In genomic region chr3:103802861-103803260, GRCm38 (mm10) we compare ENCODE assay signal across 10 mouse cellular contexts. TPM values are rescaled to one million over a fixed set of nuclear protein-coding genes. Genes with fewer than 3 reads are reported as not detected.
DNase-seq lines count a peak whose midpoint lies in the region; ATAC-seq and TF ChIP-seq lines count a peak whose summit lies in the region.
"Had no signal": no experiment of that assay in that cellular context is flagged by ENCODE, and none has a peak within 500 bp of the region (broad histone marks: within the 10 kb centered on the region; RNA-seq: fewer than 3 reads in every experiment).

No protein-coding gene starts in this region.

- intact Hi-C loops in gastrocnemius, adult 2 months (cut with DNase I): no loop called here
- intact Hi-C loops in gastrocnemius, postnatal 14 days (cut with DNase I; ENCODE audit: low total_unique reads): no loop called here

- no peak for ATAC-seq in frontal cortex, adult (ENCODE audit: low TSS enrichment)

- TF ChIP-seq CTCF in gastrocnemius, adult 2 months (IDR thresholded peaks at IDR 0.05): no peak
- no peak for TF ChIP-seq CTCF in MEL (IDR thresholded peaks at IDR 0.05 in 2 of 3, conservative IDR thresholded peaks at IDR 0.05 in 1 of 3; ENCODE audit: control insufficient read depth in 1 of 3, insufficient read depth in 1 of 3, low read depth in 2 of 3, low read length in 3 of 3, poor library complexity in 1 of 3, severe bottlenecking in 1 of 3)
- no peak for TF ChIP-seq CTCF in kidney, adult 2 months (conservative IDR thresholded peaks at IDR 0.05; ENCODE audit: insufficient read depth, insufficient read length, low read depth, low read length)

- H3K79me2 ChIP-seq in MEL (ENCODE audit: control insufficient read depth, insufficient read depth, low read length, poor library complexity): peaks cover 4% of the 10 kb centered on the region
- H3K79me2 ChIP-seq in macrophage (ENCODE audit: inconsistent target): peaks cover 37% of the 10 kb centered on the region

- peak overlapping the region; percentile 37 for H3K4me3 ChIP-seq in gastrocnemius, adult 2 months
- H3K4me3 ChIP-seq in MEL (ENCODE audit: control insufficient read depth in 1 of 2, insufficient read depth in 1 of 2, low read depth in 2 of 2, low read length in 2 of 2): no peak overlapping the region
- H3K4me3 ChIP-seq in kidney, adult 2 months (ENCODE audit: insufficient read depth, low read depth, low read length): no peak overlapping the region
- H3K4me3 ChIP-seq in macrophage (ENCODE audit: inconsistent target): no peak overlapping the region
- H3K4me3 ChIP-seq in limb, embryonic 10.5 days: no peak overlapping the region
- H3K4me3 ChIP-seq: myocyte had no signal

- peak overlapping the region; percentile 88 for H3K27ac ChIP-seq in gastrocnemius, adult 2 months
- peak overlapping the region; percentile 74 for H3K27ac ChIP-seq in MEL (ENCODE audit: control insufficient read depth, low read depth, low read length)
- peak overlapping the region; percentile 68 for H3K27ac ChIP-seq in kidney, adult 2 months (ENCODE audit: insufficient read depth, low read depth, low read length)
- H3K27ac ChIP-seq in macrophage: peak overlapping the region; percentile 98
- no peak overlapping the region for H3K27ac ChIP-seq in limb, embryonic 10.5 days

- no peak for TF ChIP-seq POLR2A in MEL (IDR thresholded peaks at IDR 0.05; ENCODE audit: control insufficient read depth in 1 of 2, insufficient read depth in 1 of 2, low read depth in 1 of 2, low read length in 2 of 2, poor library complexity in 1 of 2)
- no peak for TF ChIP-seq POLR2A in kidney, adult 2 months (IDR thresholded peaks at IDR 0.05; ENCODE audit: low read depth, low read length)

- no peak for DNase-seq in gastrocnemius, adult 2 months
- no peak for DNase-seq in gastrocnemius, postnatal 14 days
- peak; percentile 12 for DNase-seq in MEL (ENCODE audit: low read depth, low spot score)
- DNase-seq in kidney, adult 2 months: peak; percentile 85
- DNase-seq in cerebellum, adult 18-20 months: no peak
- no peak for DNase-seq in limb, embryonic 10.5 days (ENCODE audit: low spot score)

- peaks cover 0 to 47% of the 10 kb centered on the region in 2 experiments for H3K36me3 ChIP-seq in MEL (ENCODE audit: control insufficient read depth in 1 of 2, insufficient read depth in 2 of 2, low read length in 2 of 2)
- H3K36me3 ChIP-seq in kidney, adult 2 months (ENCODE audit: control insufficient read depth, insufficient read depth, low read length): no peaks in the 10 kb centered on the region; the same call in 1 of the 2 replicates
- no peaks in the 10 kb centered on the region; the same call in 1 of the 2 replicates for H3K36me3 ChIP-seq in macrophage (ENCODE audit: inconsistent target)
- peaks cover 68% of the 10 kb centered on the region for H3K36me3 ChIP-seq in limb, embryonic 10.5 days

- H3K4me1 ChIP-seq in MEL (ENCODE audit: control insufficient read depth in 1 of 2, insufficient read depth in 2 of 2, low read length in 2 of 2): peaks cover 28 to 44% of the 10 kb centered on the region in 2 experiments
- peaks cover 26% of the 10 kb centered on the region for H3K4me1 ChIP-seq in kidney, adult 2 months (ENCODE audit: control insufficient read depth, insufficient read depth, low read length)
- peaks cover 2% of the 10 kb centered on the region for H3K4me1 ChIP-seq in limb, embryonic 10.5 days

- no peak for TF ChIP-seq RAD21 in MEL (IDR thresholded peaks at IDR 0.05; ENCODE audit: low read depth, low read length)

- WGBS in kidney, adult 2 months: 31% methylated on average over 8 of the region's 8 CpGs
- WGBS in macrophage (ENCODE audit: missing documents): 27% methylated on average over 8 of the region's 8 CpGs
- WGBS in limb, embryonic 10.5 days: 93% methylated on average over 8 of the region's 8 CpGs

- no peak for TF ChIP-seq EP300 in MEL (IDR thresholded peaks at IDR 0.05; ENCODE audit: low read depth in 1 of 2, low read length in 2 of 2)

- no peaks in the 10 kb centered on the region for H3K27me3 ChIP-seq in MEL (ENCODE audit: control insufficient read depth in 1 of 2, insufficient read depth in 2 of 2, low read length in 2 of 2)
- no peaks in the 10 kb centered on the region for H3K27me3 ChIP-seq in kidney, adult 2 months (replicated peaks; ENCODE audit: control insufficient read depth, insufficient read depth, low read length)
- H3K27me3 ChIP-seq in limb, embryonic 10.5 days (ENCODE audit: low read depth, poor library complexity, severe bottlenecking): no peaks in the 10 kb centered on the region

- no peaks in the 10 kb centered on the region for H3K9me3 ChIP-seq in MEL (replicated peaks; ENCODE audit: insufficient read depth, low read length)
- H3K9me3 ChIP-seq in limb, embryonic 10.5 days (replicated peaks): no peaks in the 10 kb centered on the region

- no peak overlapping the region for H3K9ac ChIP-seq in MEL (ENCODE audit: control insufficient read depth, low read depth, low read length, poor library complexity, severe bottlenecking)

RNA-seq across cellular contexts. Expression of gene Dclre1b, which starts 6.4 kb away (rescaled TPM):
- 1 to 10 TPM; 6.4 to 8.6 TPM for total RNA-seq in gastrocnemius, adult 2 months (2021)
- total RNA-seq in gastrocnemius, postnatal 14 days (2021): 1 to 10 TPM; 3.7 to 7.1 TPM
- 9.8 and 11.2 TPM in 2 replicates for total RNA-seq in MEL (2012; rRNA removed)
- polyA plus RNA-seq in MEL (2012; ENCODE audit: insufficient read depth in 1 of 2, insufficient read length in 2 of 2, low read depth in 1 of 2, low replicate concordance in 2 of 2, missing spikeins in 1 of 2) (10 to 100 TPM in 1 of 2 experiments, not detected in 1; 25.3 TPM), macrophage (2018) (4.8 to 7.4 TPM (median 5.8 TPM) in 3 replicates)
- polyA plus RNA-seq in kidney, adult 2 months (2012; rRNA removed): 8.9 and 12.5 TPM in 2 replicates
- total RNA-seq in macrophage (2018; cell fraction: chromatin; rRNA removed): 10 to 100 TPM in 6 of 26 experiments, 1 to 10 TPM in 20; 3.1 to 14.6 (median 6.6) TPM
- total RNA-seq in macrophage (2018; cell fraction: cytosol; rRNA removed): 1 to 10 TPM; 2.0 to 8.3 (median 5.5) TPM
- total RNA-seq in macrophage (2018; cell fraction: nucleus; rRNA removed): 10 to 100 TPM in 5 of 26 experiments, 1 to 10 TPM in 21; 3.0 to 16.3 (median 6.8) TPM
- polyA plus RNA-seq in limb, embryonic 10.5 days (2016; fragmentation: Nextera tagmentation; extraction: Ambion mirVana): 37.9 and 42.1 TPM in 2 replicates

RNA-seq across cellular contexts. Expression of gene Ap4b1, which starts 6.5 kb away (rescaled TPM):
- 1 to 10 TPM; 7.1 to 8.8 TPM for total RNA-seq in gastrocnemius, adult 2 months (2021)
- total RNA-seq in gastrocnemius, postnatal 14 days (2021): 10 to 100 TPM in 1 of 2 experiments, 1 to 10 TPM in 1; 8.6 to 10.6 TPM
- 14.2 and 15.1 TPM in 2 replicates for total RNA-seq in MEL (2012; rRNA removed)
- polyA plus RNA-seq in MEL (2012; ENCODE audit: insufficient read depth in 1 of 2, insufficient read length in 2 of 2, low read depth in 1 of 2, low replicate concordance in 2 of 2, missing spikeins in 1 of 2) (10 to 100 TPM in 1 of 2 experiments, not detected in 1; 20.2 TPM), macrophage (2018) (5.2 to 11.4 TPM (median 9.4 TPM) in 3 replicates)
- polyA plus RNA-seq in kidney, adult 2 months (2012; rRNA removed): 13.8 and 15.7 TPM in 2 replicates
- 10 to 100 TPM; 10.8 to 33.5 (median 20.8) TPM for total RNA-seq in macrophage (2018; cell fraction: chromatin; rRNA removed)
- total RNA-seq in macrophage (2018; cell fraction: cytosol; rRNA removed): 10 to 100 TPM in 20 of 26 experiments, 1 to 10 TPM in 6; 6.8 to 12.6 (median 11.2) TPM
- total RNA-seq in macrophage (2018; cell fraction: nucleus; rRNA removed): 10 to 100 TPM; 13.6 to 33.0 (median 20.7) TPM
- polyA plus RNA-seq in limb, embryonic 10.5 days (2016; fragmentation: Nextera tagmentation; extraction: Ambion mirVana): 21.4 and 23.6 TPM in 2 replicates

RNA-seq across cellular contexts. Expression of gene Gm43064, which starts 6.5 kb away (rescaled TPM):
- under 1 TPM; 0.46 to 0.47 TPM for total RNA-seq in gastrocnemius, adult 2 months (2021)
- total RNA-seq in gastrocnemius, postnatal 14 days (2021): under 1 TPM in 1 of 2 experiments, not detected in 1; 0.11 TPM
- total RNA-seq in MEL (2012; rRNA removed): 0.50 TPM in 1 of 2 replicates, not detected in the other
- polyA plus RNA-seq in MEL (2012; ENCODE audit: insufficient read depth in 1 of 2, insufficient read length in 2 of 2, low read depth in 1 of 2, low replicate concordance in 2 of 2, missing spikeins in 1 of 2) (under 1 TPM in 1 of 2 experiments, not detected in 1; 0.14 TPM), macrophage (2018) (0.11 TPM in 1 of 3 replicates, not detected in the others)
- 0.14 TPM in 2 replicates for polyA plus RNA-seq in kidney, adult 2 months (2012; rRNA removed)
- 1 to 10 TPM in 1 of 26 experiments, under 1 TPM in 13, not detected in 12; 0.28 to 1.1 (median 0.42) TPM for total RNA-seq in macrophage (2018; cell fraction: chromatin; rRNA removed)
- under 1 TPM in 16 of 26 experiments, not detected in 10; 0.05 to 0.30 (median 0.10) TPM for total RNA-seq in macrophage (2018; cell fraction: cytosol; rRNA removed)
- total RNA-seq in macrophage (2018; cell fraction: nucleus; rRNA removed): 1 to 10 TPM in 1 of 26 experiments, under 1 TPM in 12, not detected in 13; 0.18 to 2.5 (median 0.47) TPM
- 0.18 and 0.26 TPM in 2 replicates for polyA plus RNA-seq in limb, embryonic 10.5 days (2016; fragmentation: Nextera tagmentation; extraction: Ambion mirVana)
- polyA plus RNA-seq: C2C12 had no signal

RNA-seq across cellular contexts. Expression of gene Hipk1, which starts 11.5 kb away (rescaled TPM):
- total RNA-seq in gastrocnemius, adult 2 months (2021): 10 to 100 TPM; 67.2 to 73.7 TPM
- total RNA-seq in gastrocnemius, postnatal 14 days (2021): 10 to 100 TPM; 45.8 to 71.0 TPM
- total RNA-seq in MEL (2012; rRNA removed): 16.7 and 17.8 TPM in 2 replicates
- polyA plus RNA-seq in MEL (2012; ENCODE audit: insufficient read depth in 1 of 2, insufficient read length in 2 of 2, low read depth in 1 of 2, low replicate concordance in 2 of 2, missing spikeins in 1 of 2) (10 to 100 TPM in 1 of 2 experiments, not detected in 1; 28.7 TPM), macrophage (2018) (29.3 to 50.0 TPM (median 35.0 TPM) in 3 replicates)
- polyA plus RNA-seq in kidney, adult 2 months (2012; rRNA removed): 58.1 and 62.3 TPM in 2 replicates
- 100 to 1,000 TPM in 9 of 26 experiments, 10 to 100 TPM in 17; 62.3 to 280 (median 89.6) TPM for total RNA-seq in macrophage (2018; cell fraction: chromatin; rRNA removed)
- total RNA-seq in macrophage (2018; cell fraction: cytosol; rRNA removed): 100 to 1,000 TPM in 1 of 26 experiments, 10 to 100 TPM in 25; 58.9 to 104 (median 71.7) TPM
- total RNA-seq in macrophage (2018; cell fraction: nucleus; rRNA removed): 100 to 1,000 TPM in 12 of 26 experiments, 10 to 100 TPM in 14; 73.9 to 187 (median 95.9) TPM
- 8.7 and 10.6 TPM in 2 replicates for polyA plus RNA-seq in limb, embryonic 10.5 days (2016; fragmentation: Nextera tagmentation; extraction: Ambion mirVana)

RNA-seq across cellular contexts. Expression of gene Bcl2l15, which starts 29.5 kb away (rescaled TPM):
- under 1 TPM; 0.23 to 0.73 TPM for total RNA-seq in gastrocnemius, adult 2 months (2021)
- under 1 TPM in 1 of 2 experiments, not detected in 1; 0.33 TPM for total RNA-seq in gastrocnemius, postnatal 14 days (2021)
- not detected in 2 replicates for total RNA-seq in MEL (2012; rRNA removed)
- polyA plus RNA-seq in MEL (2012; ENCODE audit: insufficient read depth in 1 of 2, insufficient read length in 2 of 2, low read depth in 1 of 2, low replicate concordance in 2 of 2, missing spikeins in 1 of 2) (under 1 TPM in 1 of 2 experiments, not detected in 1; 0.11 TPM), macrophage (2018) (not detected in 3 replicates)
- 0.17 TPM in 1 of 2 replicates, not detected in the other for polyA plus RNA-seq in kidney, adult 2 months (2012; rRNA removed)
- total RNA-seq in macrophage (2018; cell fraction: chromatin; rRNA removed): 1 to 10 TPM in 1 of 26 experiments, not detected in 25; 1.6 TPM
- total RNA-seq in macrophage (2018; cell fraction: cytosol; rRNA removed): under 1 TPM in 2 of 26 experiments, not detected in 24; 0.10 to 0.27 TPM
- 1 to 10 TPM in 5 of 26 experiments, under 1 TPM in 3, not detected in 18; 0.41 to 6.5 (median 1.2) TPM for total RNA-seq in macrophage (2018; cell fraction: nucleus; rRNA removed)
- polyA plus RNA-seq in limb, embryonic 10.5 days (2016; fragmentation: Nextera tagmentation; extraction: Ambion mirVana): 0.11 and 0.15 TPM in 2 replicates

Comparison
In these comparisons a context has a peak if more than half of its experiments do, and no peak if none do; other contexts are left out.
1. DNase-seq: peak in MEL (single experiment) and kidney, adult 2 months (single experiment); none in gastrocnemius, adult 2 months (single experiment), gastrocnemius, postnatal 14 days (single experiment), cerebellum, adult 18-20 months (0 of 2) and limb, embryonic 10.5 days (single experiment).